Mouse (Mus musculus): ENCODE measurements around the gene Clk3.
"Not testable (repeated sequence)": the region's sequence is repeated elsewhere in the genome, so short reads cannot be mapped to it uniquely, and the experiment has no call there.

DNA sequence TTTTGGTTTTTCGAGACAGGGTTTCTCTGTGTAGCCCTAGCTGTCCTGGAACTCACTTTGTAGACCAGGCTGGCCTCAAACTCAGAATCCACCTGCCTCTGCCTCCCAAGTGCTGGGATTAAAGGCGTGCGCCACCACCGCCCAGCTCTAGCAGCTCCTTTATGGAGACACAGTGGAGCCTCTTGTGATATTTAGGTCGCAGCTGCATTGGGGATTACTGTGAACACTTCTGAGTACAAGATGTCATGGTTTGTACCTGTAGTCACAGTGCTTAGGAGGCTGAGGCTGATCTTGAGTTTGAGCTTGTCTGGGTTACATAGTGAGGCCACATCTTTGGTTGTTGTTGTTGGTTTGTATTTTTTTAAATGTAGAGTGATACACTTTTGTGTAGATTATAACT, 55.4 kb downstream of the Clk3 start:
- not testable (repeated sequence) for TF ChIP-seq POLR2A (IDR thresholded peaks at IDR 0.05; ENCODE audit: low read depth, low read length); CTCF (IDR thresholded peaks at IDR 0.05; ENCODE audit: borderline replicate concordance, insufficient read depth, low read length)

Measured in embryonic fibroblast, embryonic 13.5 days (primary cell).